Mouse (Mus musculus) embryonic fibroblast, embryonic 13.5 days (primary cell): Measurements from ENCODE around the gene Slc16a10.

Experiments used
- CTCF ChIP-seq: IDR thresholded peaks from 2 replicates; pipeline ENCODE4 v1.5.1; 2011; ENCODE audit warnings: mild to moderate bottlenecking, control low read depth, low read length, moderate library complexity, borderline replicate concordance; ENCODE audit not compliant: insufficient read depth
- POLR2A ChIP-seq: IDR thresholded peaks from 2 replicates; pipeline ENCODE4 v1.6.1; 2011; ENCODE audit warnings: low read depth, mild to moderate bottlenecking, control low read depth, low read length, moderate library complexity

DNA sequence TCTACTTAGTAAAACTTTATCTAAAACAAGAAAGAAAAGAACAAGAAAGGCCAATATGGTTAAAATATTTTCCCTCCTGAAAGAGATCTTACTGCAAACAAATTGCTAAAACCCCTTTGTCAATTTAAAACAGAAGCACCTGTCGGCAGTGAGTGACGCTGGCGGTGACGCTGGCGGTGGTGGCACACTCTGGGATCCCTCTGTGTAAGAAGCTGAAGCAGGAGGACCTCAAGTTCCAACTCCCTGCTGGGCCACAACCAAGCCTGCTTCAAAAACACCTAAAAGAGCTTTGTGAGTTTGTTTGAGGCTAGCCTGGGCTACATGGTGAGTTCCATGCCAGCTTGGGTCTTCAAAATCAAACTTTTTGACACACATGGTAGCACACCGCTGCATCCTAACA lies 107.1 kb downstream of the Slc16a10 start:
- TF ChIP-seq CTCF (no peak), POLR2A (no peak)
